Mouse (Mus musculus) left cerebral cortex, adult 8-10 months (tissue): ENCODE measurements at regions not wholly inside any gene's neighbourhood (a gene's known extent, or its start where the extent isn't known, plus 50 kb on each side); places are given as distances from the start of the nearest gene placed in this dataset.

Experiments
- DNase-seq, 2 experiments: peaks; one replicate each; pipeline ENCODE4 v3.0.0; 2022; ENCODE audit warnings: low spot score in 2 of 2

- no peak for DNase-seq
Observed at GRCm38 (mm10) chr2:73991818-73992217, 80.7 kb upstream of the Atp5g3 start.

- no peak for DNase-seq
Observed at GRCm38 (mm10) chr2:73987441-73988105, 76.4 kb upstream of the Atp5g3 start.

- no peak for DNase-seq
Observed at GRCm38 (mm10) chr2:73985911-73986250, 74.8 kb upstream of the Atp5g3 start.

DNA sequence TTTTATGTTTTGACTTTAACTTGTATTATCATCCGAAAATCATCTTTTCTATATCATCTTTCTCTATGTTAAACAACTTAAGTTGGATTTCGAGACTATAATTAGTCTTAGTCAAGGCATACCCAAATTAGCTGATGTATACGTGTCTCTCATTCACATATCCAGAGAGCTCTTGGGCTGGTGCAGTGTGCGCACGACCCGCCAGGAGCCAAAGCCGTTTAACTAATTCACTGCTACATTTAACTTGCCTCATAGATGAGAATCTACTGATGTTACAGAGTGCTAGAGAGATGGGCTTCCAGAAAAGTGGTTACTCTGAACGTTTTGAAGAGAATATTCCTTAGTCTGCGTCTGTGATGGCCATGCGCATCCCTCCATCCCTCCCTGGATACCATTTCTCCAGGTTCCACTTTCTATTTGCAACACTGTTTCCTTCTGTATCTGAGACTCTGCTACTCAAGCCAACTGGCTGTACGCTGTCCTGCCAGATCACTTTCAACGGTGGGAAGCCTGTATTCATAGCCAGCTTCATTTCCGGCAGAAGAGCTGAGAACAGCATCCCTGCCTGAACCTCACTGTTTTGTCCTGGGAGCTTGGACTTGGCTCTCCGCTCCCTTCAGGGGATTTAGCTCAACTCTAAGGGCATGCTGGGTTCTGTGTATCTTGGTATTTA lies 74.2 kb upstream of the Atp5g3 start:
- no peak for DNase-seq

- no peak for DNase-seq
Observed at GRCm38 (mm10) chr2:73983166-73983565, 72.0 kb upstream of the Atp5g3 start.

DNA sequence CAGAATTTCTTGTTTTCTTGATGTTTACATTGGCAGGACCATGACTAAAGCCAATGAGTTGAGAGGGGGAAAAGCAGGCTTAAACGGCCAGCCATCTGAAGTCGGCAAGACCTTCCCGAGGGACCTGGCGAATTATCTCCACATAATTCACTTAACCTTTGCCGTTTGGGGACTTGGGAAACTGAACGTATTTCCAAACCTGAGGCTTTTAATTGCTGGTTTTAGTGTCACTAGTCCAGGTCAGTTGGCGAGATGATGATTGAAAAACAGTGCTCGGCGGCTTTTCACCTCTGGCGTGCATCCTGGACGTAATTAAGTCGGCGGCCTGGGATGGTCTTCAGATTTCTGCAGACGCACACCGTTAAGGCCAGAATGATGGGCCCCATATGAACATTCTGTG lies 66.9 kb upstream of the Atp5g3 start:
- no peak for DNase-seq

DNA sequence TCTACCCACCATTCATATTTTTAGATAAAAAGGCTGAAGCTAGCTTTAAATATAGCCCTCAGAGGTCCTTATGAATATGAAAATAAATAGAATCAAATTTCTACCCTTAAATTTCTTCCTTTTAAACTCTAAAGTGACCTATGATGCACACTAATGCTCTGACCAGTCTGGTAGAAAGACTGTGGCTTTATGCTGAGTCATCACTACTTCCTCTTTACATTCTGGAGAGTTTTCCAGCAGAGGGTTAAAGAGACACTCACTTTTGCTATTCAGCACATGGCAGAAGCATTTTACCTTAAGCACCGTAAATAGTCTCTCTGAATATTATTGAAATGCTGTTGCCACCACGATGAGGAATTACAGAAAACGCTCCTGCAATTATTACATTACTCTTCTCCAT lies 62.6 kb upstream of the Atp5g3 start:
- DNase-seq = no peak

DNA sequence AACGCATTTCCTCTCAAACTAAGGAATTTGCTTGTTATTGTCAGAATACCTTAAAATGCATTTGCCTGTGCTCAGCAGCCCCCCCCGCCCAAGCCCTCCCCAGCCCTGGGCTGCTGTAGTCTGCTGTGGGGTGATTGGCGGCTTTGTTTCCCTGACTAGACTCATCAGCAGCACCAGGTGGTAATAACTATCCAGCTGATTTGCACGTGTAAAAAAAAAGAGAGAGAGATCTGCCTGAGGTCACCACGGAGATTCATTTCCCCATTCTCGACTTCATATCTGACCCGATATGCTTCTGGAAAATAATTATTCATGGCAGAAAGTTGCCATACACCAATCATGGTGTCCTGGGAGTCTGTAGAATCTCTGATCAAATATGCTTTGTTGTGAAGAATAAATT lies 56.5 kb upstream of the Atp5g3 start:
- no peak for DNase-seq

GRCm38 (mm10) chr2:73965595-73965994 lies 54.5 kb upstream of the Atp5g3 start:
- DNase-seq = no peak
